Mouse (Mus musculus): Measurements from ENCODE around the gene Psmb3. TPM values are rescaled to one million over a fixed set of nuclear protein-coding genes. Genes with fewer than 3 reads are reported as not detected.

The Psmb3 gene
- polyA plus RNA-seq, 1 experiment: 264 TPM

DNA sequence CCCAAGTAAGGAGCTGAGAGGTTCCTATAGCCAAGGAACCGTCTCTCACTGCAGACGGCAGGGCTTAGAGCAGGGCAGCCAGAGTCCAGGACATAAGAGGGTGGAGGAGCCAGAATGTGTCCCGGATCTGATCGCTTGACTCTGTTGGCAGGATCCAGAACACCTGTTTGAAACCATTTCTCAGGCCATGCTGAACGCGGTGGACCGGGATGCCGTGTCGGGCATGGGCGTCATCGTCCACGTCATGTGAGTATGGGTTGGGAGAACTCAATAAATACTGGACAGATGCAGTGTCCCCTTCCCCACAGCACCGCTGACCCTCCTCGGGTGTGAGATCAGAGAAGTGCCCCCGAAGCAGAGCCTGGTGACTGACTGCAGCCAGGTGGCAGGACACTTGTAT lies 9.1 kb downstream of the Psmb3 start:
- DNase-seq: no peak
- H3K4me1 ChIP-seq (ENCODE audit: control insufficient read depth, insufficient read depth, low read length): no peaks in the 10 kb centered on the region
- TF ChIP-seq POLR2A (IDR thresholded peaks at IDR 0.05; ENCODE audit: borderline replicate concordance, extremely low read depth, low read depth, low read length) (no peak), CTCF (IDR thresholded peaks at IDR 0.05; ENCODE audit: insufficient read depth, low read length) (no peak)
- WGBS: 89% methylated on average over 15 of the region's 15 CpGs
- H3K4me3 ChIP-seq (replicated peaks; ENCODE audit: extremely low read depth, low read depth, low read length): no peak overlapping the region

- WGBS: 61% methylated on average over 8 of the region's 8 CpGs
- no peak overlapping the region for H3K4me3 ChIP-seq (replicated peaks; ENCODE audit: extremely low read depth, low read depth, low read length)
- H3K4me1 ChIP-seq (ENCODE audit: control insufficient read depth, insufficient read depth, low read length): no peaks in the 10 kb centered on the region
- TF ChIP-seq POLR2A (IDR thresholded peaks at IDR 0.05; ENCODE audit: borderline replicate concordance, extremely low read depth, low read depth, low read length) (no peak), CTCF (IDR thresholded peaks at IDR 0.05; ENCODE audit: insufficient read depth, low read length) (no peak)
- DNase-seq: no peak
Observed at GRCm38 (mm10) chr11:97713896-97714295, 10.7 kb downstream of the Psmb3 start.

DNA sequence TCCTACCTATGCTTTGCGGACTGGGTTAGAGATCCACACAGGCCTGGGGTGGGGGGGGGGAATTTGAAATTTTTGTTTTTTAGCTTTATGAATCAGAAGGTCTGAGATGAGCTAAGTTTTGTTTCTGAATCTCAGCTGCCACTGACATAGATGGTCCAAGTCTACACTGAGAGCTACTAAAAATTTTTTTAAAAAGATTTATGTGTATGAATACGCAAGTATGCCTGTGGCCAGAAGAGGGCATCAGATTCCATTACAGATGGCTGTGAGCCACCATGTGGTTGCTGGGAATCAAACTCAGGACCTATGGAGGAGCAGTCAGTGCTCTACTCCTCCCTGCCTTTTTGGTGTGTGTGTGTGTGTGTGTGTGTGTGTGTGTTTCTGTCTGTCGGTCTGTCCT lies 11.2 kb downstream of the Psmb3 start:
- H3K4me1 ChIP-seq (ENCODE audit: control insufficient read depth, insufficient read depth, low read length): no peaks in the 10 kb centered on the region
- no peak for DNase-seq
- H3K4me3 ChIP-seq (replicated peaks; ENCODE audit: extremely low read depth, low read depth, low read length): no peak overlapping the region
- TF ChIP-seq POLR2A (IDR thresholded peaks at IDR 0.05; ENCODE audit: borderline replicate concordance, extremely low read depth, low read depth, low read length) (no peak), CTCF (IDR thresholded peaks at IDR 0.05; ENCODE audit: insufficient read depth, low read length) (0 out of 2 replicates have a peak, but pooled peaks have one; percentile 3)
- WGBS: 91% methylated on average over 3 of the region's 3 CpGs

DNA sequence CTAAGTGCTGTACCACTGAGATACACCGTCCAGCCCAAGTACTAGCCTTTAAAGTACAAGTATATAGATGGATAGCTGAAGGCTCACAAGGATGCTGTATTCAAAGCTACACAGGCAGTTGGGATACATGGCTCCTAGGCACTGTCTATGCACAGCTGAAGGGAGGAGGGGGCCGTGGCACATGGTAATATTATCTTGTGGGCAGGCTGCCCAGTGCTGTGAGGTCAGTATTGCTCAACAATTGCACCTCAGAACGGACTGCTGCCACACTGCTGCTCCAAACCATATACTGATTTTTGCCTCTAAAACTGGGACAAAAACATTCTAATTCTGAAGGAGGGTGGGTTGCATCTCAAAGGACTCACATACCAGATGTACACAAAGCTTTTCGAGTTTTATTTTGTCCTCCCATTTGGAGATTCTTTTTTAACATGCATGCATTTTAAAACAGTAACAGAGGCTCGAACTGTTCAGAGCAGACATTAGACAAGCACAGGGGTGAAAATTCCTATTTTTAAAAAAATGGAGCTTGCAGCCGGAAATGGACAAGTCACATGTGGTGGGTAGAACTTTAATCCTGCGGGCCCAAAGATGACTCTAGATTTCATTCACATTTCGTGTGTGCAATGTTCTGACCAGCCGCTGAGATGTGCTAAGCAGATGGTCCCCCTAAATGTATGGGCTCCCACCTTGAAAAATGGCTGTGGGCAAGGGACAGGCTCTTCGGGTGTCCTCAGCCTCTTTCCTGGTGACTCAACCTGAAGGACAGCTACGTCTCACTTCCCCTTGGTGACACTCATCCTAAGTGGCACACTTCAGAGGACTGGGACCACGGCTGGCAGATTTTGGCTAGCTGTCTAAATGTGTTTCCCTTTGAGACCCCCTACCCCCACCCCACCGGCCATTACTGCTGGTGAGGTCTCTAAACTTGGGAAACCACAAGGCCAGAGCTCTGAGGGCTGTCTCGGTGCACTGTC lies 11.9 kb downstream of the Psmb3 start:
- Histone ChIP-seq H3K4me3 (replicated peaks; ENCODE audit: extremely low read depth, low read depth, low read length) (no peak overlapping the region), H3K4me1 (ENCODE audit: control insufficient read depth, insufficient read depth, low read length) (no peaks in the 10 kb centered on the region)
- TF ChIP-seq CTCF (IDR thresholded peaks at IDR 0.05; ENCODE audit: insufficient read depth, low read length) (no peak), POLR2A (IDR thresholded peaks at IDR 0.05; ENCODE audit: borderline replicate concordance, extremely low read depth, low read depth, low read length) (no peak)
- WGBS: 66% methylated on average over 14 of the region's 14 CpGs
- DNase-seq: no peak

DNA sequence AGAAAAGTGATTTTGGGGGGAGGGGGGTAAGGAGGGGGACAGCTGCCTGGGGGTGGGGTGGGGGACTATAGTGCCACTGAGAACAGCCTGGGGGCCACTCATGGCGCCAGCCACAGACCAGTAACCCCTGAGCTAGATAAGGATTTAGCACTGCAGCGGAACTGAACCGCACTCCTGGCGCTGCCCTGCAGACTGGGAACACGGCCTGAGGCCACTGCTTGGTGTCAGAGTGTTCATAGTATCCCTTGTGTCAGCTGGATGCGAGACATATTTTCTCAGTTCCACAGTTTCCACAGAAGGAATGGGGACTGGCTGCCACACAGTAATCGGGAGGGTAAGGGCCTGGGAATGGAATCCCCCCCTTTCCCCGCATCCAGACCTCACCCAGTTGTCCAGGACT lies 12.8 kb downstream of the Psmb3 start:
- TF ChIP-seq POLR2A (IDR thresholded peaks at IDR 0.05; ENCODE audit: borderline replicate concordance, extremely low read depth, low read depth, low read length) (no peak), CTCF (IDR thresholded peaks at IDR 0.05; ENCODE audit: insufficient read depth, low read length) (no peak)

DNA sequence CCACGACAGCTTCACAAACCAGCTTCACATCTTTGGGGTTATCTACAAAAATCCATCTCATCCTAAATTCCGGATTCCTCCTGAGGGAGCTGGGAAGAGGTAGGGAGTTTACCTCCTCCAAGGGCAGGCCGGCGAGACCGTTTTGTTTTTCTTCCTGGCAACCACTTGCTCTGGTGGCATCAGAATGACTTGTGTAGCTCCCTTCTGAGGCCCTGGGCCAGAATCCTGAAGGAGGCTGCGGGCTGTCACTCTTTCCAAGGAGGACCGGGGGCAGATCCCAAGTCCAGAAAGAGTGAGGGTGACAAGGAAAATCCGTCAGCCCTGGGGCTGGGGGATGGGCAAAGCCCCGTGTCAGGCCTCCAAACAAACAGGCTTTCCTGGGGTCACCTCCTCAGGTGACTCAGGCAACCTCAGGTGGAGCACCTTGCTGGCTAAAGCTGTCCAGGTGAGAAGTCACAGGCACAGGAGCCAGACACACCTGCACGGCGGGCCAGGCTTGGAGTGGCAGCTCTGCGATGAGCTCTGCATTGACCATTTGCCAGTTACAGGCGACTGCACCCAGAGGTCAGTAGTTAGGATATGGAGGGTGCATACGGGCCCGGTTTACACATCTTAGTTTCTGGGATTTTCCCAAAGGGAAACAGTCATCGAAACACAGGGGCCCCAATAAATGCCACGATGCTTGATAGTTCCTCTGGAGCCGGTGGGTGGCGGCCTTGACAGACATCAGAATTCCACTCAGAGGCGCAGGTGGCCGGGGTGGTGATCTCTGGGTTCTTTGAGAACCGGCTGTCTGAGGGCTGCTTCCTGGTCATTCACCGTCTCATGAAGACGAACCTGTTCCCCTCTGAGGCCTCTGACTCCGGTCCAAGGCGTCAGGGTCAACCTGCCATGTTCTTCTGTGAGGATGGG lies 14.4 kb downstream of the Psmb3 start:
- no peak overlapping the region for H3K4me3 ChIP-seq (replicated peaks; ENCODE audit: extremely low read depth, low read depth, low read length)
- 79% methylated on average over 26 of the region's 26 CpGs for WGBS
- DNase-seq: no peak
- H3K4me1 ChIP-seq (ENCODE audit: control insufficient read depth, insufficient read depth, low read length): no peaks in the 10 kb centered on the region
- no peak for TF ChIP-seq CTCF (IDR thresholded peaks at IDR 0.05; ENCODE audit: insufficient read depth, low read length)
- TF ChIP-seq POLR2A (IDR thresholded peaks at IDR 0.05; ENCODE audit: borderline replicate concordance, extremely low read depth, low read depth, low read length): no peak

More for the DNA sequence above, 12.8 kb downstream of the Psmb3 start:
- Histone ChIP-seq H3K4me3 (replicated peaks; ENCODE audit: extremely low read depth, low read depth, low read length) (no peak overlapping the region), H3K4me1 (ENCODE audit: control insufficient read depth, insufficient read depth, low read length) (no peaks in the 10 kb centered on the region)
- no peak for DNase-seq
- WGBS: 86% methylated on average over 8 of the region's 8 CpGs

DNA sequence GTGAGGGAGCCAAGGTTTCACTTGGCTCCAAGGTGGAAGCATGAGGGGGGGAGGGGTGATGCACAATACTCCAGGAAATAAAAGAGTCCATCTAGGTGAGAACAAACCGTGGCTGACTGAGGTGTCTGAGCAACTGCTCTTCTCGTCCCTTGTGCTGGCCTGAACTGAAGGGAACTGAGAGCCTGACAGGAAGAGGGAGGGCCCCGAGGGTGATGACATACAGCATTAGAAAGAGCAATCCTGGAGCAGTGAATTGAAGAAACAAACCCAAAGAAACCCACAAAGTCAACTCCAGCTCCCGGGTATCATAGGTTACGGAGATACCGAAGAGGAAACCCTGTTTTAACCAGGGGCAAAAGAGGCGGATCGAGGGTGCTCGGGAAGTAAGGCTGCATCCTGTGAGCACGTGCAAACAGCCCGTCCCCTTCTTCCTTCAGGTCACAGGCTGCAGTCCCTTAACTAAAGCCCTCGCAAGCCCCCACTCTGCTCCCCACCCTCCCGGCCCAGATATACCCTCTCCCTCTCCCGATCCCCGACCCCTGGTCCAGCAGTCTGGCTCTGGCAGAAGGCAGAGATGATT lies 15.2 kb downstream of the Psmb3 start:
- H3K4me1 ChIP-seq (ENCODE audit: control insufficient read depth, insufficient read depth, low read length): no peaks in the 10 kb centered on the region
- WGBS: 53% methylated on average over 15 of the region's 15 CpGs
- H3K4me3 ChIP-seq (replicated peaks; ENCODE audit: extremely low read depth, low read depth, low read length): no peak overlapping the region
- DNase-seq: no peak
- no peak for TF ChIP-seq POLR2A (IDR thresholded peaks at IDR 0.05; ENCODE audit: borderline replicate concordance, extremely low read depth, low read depth, low read length)

DNA sequence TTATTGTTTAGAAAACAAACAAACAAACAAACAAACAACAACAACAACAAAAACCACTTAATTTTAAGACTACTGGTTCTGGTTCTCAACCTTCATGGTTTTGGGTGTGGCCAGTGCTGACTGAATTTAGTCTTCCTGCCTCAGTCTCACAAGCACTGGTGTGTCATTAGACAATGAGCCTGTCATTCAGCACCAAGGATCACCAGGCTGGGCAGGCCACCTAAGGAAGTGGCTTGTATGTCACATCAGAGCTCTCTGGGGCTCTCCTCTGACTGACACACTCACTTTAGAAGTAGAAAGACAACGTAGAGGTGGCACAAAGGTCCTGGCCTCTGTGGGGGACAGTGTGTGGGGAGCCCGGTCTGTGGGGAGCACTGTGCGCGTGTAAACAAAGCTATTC lies 15.8 kb downstream of the Psmb3 start:
- 72% methylated on average over 4 of the region's 4 CpGs for WGBS
- Histone ChIP-seq H3K4me3 (replicated peaks; ENCODE audit: extremely low read depth, low read depth, low read length) (no peak overlapping the region), H3K4me1 (ENCODE audit: control insufficient read depth, insufficient read depth, low read length) (no peaks in the 10 kb centered on the region)
- TF ChIP-seq CTCF (IDR thresholded peaks at IDR 0.05; ENCODE audit: insufficient read depth, low read length): no peak
- TF ChIP-seq POLR2A (IDR thresholded peaks at IDR 0.05; ENCODE audit: borderline replicate concordance, extremely low read depth, low read depth, low read length): no peak
- DNase-seq: no peak

GRCm38 (mm10) chr11:97721338-97721737 lies 18.1 kb downstream of the Psmb3 start:
- Histone ChIP-seq H3K4me3 (replicated peaks; ENCODE audit: extremely low read depth, low read depth, low read length) (no peak overlapping the region), H3K4me1 (ENCODE audit: control insufficient read depth, insufficient read depth, low read length) (no peaks in the 10 kb centered on the region)
- WGBS: 90% methylated on average over 4 of the region's 4 CpGs
- no peak for DNase-seq
- TF ChIP-seq CTCF (IDR thresholded peaks at IDR 0.05; ENCODE audit: insufficient read depth, low read length) (no peak), POLR2A (IDR thresholded peaks at IDR 0.05; ENCODE audit: borderline replicate concordance, extremely low read depth, low read depth, low read length) (no peak)

Measured in lung, adult 2 months (tissue).